Mouse (Mus musculus) liver, embryonic 12.5 days (tissue): Measurements from ENCODE around the gene Zbtb38. TPM values are rescaled to one million over a fixed set of nuclear protein-coding genes. Genes with fewer than 3 reads are reported as not detected.

Source experiments
- ATAC-seq: fragments of 200-750 bp; cut with Nextera tagmentation; 2 replicates; pipeline ENCODE4 v1.8.0; 2017; ENCODE audit warnings: moderate number of reproducible peaks, mild to moderate bottlenecking, moderate library complexity
- H3K27ac ChIP-seq: fragments of 300-500 bp; sonication (generic); 2 replicates; pipeline ENCODE4 v1.5.1; 2016; ENCODE audit warnings: mild to moderate bottlenecking
- H3K27me3 ChIP-seq: fragments of 300-500 bp; sonication (generic); replicated peaks from 2 replicates; pipeline ENCODE4 v1.6.1; 2016; ENCODE audit warnings: mild to moderate bottlenecking, moderate library complexity
- H3K36me3 ChIP-seq: fragments of 300-500 bp; sonication (generic); 2 replicates; pipeline ENCODE4 v1.6.1; 2016; ENCODE audit warnings: mild to moderate bottlenecking, moderate library complexity
- H3K4me1 ChIP-seq: fragments of 300-500 bp; sonication (generic); 2 replicates; pipeline ENCODE4 v1.6.1; 2016
- H3K4me2 ChIP-seq: fragments of 300-500 bp; sonication (generic); 2 replicates; pipeline ENCODE4 v1.6.1; 2016; ENCODE audit warnings: mild to moderate bottlenecking, moderate library complexity
- H3K4me3 ChIP-seq: fragments of 300-500 bp; sonication (generic); 2 replicates; pipeline ENCODE4 v1.5.1; 2016; ENCODE audit warnings: mild to moderate bottlenecking, moderate library complexity
- H3K9ac ChIP-seq: fragments of 300-500 bp; sonication (generic); 2 replicates; pipeline ENCODE4 v1.6.1; 2016; ENCODE audit warnings: mild to moderate bottlenecking, moderate library complexity
- H3K9me3 ChIP-seq: fragments of 300-500 bp; sonication (generic); replicated peaks from 2 replicates; pipeline ENCODE4 v1.6.1; 2016; ENCODE audit warnings: mild to moderate bottlenecking, moderate library complexity
- WGBS: fragments of 180-500 bp; shearing (Covaris S2); methylation state at CpG from one replicate; pipeline ENCODE4 v1.1.7; 2016; ENCODE audit not compliant: insufficient replicate concordance; 5-methylcytosine and 5-hydroxymethylcytosine counted together
- polyA plus RNA-seq: library from polyadenylated mRNA; unstranded; fragments of >200 nt; fragmentation: Nextera tagmentation; extraction: Ambion mirVana; gene quantifications from 2 replicates; pipeline ENCODE4 v1.2.1, GENCODE M21; 2016

The Zbtb38 gene
- polyA plus RNA-seq, 1 experiment from 2014 or later = 7.0 TPM

- H3K4me1 ChIP-seq = peaks cover 25% of the 10 kb centered on the region
- peaks cover 7% of the 10 kb centered on the region for H3K27me3 ChIP-seq
- H3K4me3 ChIP-seq = no peak overlapping the region
- H3K9ac ChIP-seq = no peak overlapping the region
- no peak for ATAC-seq
- WGBS = 80% methylated on average over 6 of the region's 6 CpGs
- no peaks in the 10 kb centered on the region for H3K9me3 ChIP-seq
- H3K27ac ChIP-seq = no peak overlapping the region
- no peak overlapping the region for H3K4me2 ChIP-seq
- no peaks in the 10 kb centered on the region for H3K36me3 ChIP-seq
Observed at GRCm38 (mm10) chr9:96727688-96728087, 24.9 kb downstream of the Zbtb38 start.

DNA sequence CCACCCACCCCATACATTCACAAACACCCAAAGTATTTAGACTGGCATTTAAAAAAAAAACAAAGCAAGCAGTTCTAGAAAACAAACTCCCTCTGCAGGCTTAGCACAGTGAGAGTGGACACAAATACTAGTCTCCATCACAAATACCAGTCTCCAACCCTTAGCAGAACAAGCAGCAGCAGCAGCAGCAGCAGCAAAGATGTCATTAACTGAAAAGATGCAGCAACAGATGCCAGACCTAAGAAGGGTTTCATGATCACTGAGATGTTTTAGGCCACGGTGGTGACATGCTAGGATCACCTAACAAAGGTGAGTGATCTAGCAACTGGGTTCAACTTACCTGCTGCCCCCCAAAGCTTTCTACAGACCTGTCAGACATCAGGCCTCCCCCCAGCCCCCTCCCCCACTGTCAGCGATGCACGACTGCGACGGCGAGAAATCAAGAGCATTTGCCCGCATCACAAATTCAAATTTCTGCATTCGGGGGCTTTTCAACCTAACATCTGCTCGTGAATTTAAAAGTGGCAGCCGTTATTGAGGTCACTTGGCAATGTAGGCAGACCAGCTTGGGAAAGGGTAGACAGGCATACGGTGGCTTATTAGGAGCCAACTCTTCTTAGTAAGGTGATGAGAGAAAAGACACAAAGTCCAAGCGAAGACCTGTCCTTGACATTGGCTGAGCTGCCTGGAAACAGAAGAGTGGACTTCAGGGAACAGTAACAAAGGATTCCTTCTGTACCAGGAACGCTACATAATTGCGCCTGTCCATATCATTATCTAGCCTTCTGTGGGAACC, 26.1 kb downstream of the Zbtb38 start:
- Histone ChIP-seq H3K4me1 (peaks cover 22% of the 10 kb centered on the region), H3K9me3 (no peaks in the 10 kb centered on the region), H3K27ac (no peak overlapping the region), H3K4me3 (no peak overlapping the region), H3K36me3 (no peaks in the 10 kb centered on the region), H3K9ac (no peak overlapping the region), H3K27me3 (no peaks in the 10 kb centered on the region; the same call in 1 of the 2 replicates), H3K4me2 (no peak overlapping the region)
- WGBS = 67% methylated on average over 14 of the region's 14 CpGs
- no peak for ATAC-seq

- H3K36me3 ChIP-seq = no peaks in the 10 kb centered on the region
- H3K4me2 ChIP-seq = no peak overlapping the region
- no peak overlapping the region for H3K27ac ChIP-seq
- H3K27me3 ChIP-seq = no peaks in the 10 kb centered on the region
- no peak overlapping the region for H3K9ac ChIP-seq
- no peaks in the 10 kb centered on the region for H3K9me3 ChIP-seq
- WGBS = 55% methylated on average over 9 of the region's 9 CpGs
- no peak for ATAC-seq
- H3K4me3 ChIP-seq = no peak overlapping the region
- peaks cover 24% of the 10 kb centered on the region for H3K4me1 ChIP-seq
Observed at GRCm38 (mm10) chr9:96725582-96726320, 26.9 kb downstream of the Zbtb38 start.

DNA sequence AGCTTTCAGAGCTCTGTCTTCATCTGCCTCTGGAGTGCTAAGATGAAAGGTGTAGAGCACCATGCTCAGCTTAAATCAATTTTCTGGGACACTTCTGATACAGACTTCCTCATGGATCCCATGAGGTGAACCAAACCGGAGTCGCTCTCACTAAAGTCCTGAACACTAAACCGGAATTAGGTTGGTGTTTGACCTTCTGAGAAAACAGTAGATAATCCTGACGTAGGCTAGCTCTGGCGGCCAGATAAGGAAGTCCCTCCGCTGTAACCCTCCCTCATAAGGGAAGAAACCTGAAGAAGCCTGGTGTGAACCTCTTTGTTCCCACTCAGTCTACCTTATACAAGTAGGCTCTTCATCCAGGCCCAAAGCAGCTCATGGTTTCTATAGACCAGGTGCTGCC, 29.0 kb downstream of the Zbtb38 start:
- H3K4me1 ChIP-seq = peaks cover 40% of the 10 kb centered on the region
- peak overlapping the region; percentile 52; the same call in 1 of the 2 replicates for H3K27ac ChIP-seq
- H3K36me3 ChIP-seq = no peaks in the 10 kb centered on the region
- H3K9me3 ChIP-seq = no peaks in the 10 kb centered on the region
- peak overlapping the region; percentile 47 for H3K4me2 ChIP-seq
- ATAC-seq = peak; percentile 71
- H3K9ac ChIP-seq = no peak overlapping the region
- 20% methylated on average over 6 of the region's 6 CpGs for WGBS
- H3K27me3 ChIP-seq = no peaks in the 10 kb centered on the region
- H3K4me3 ChIP-seq = no peak overlapping the region; the same call in 1 of the 2 replicates

DNA sequence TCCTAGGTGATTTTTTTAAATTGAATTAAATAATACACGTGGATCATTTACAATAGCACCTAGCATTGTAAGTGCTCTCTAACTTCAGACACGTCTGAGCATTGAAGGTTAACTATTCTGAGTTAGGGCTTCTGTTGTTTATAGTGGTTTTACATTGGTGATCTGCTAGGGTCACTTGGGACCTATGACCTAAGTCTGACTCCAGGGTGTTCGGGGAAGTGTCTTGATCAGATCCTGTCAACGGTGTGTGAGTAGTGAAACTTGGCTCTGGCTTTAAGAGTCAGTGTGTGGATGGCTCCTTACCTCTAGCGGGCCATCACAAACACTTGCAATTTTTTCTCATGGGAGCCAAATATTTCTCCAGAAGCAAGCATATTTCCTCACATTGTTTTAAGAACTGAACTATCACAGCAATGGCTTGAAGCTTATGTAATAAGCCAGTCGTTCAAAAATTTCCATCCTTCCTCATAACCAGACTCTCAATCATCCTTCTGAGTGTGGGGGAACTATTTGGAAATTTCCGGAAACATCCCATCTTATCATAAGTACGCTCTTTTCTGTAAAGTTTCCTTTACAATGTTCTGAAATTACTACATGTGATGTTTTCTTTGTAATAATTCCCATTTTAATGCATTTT, 31.4 kb downstream of the Zbtb38 start:
- Histone ChIP-seq H3K4me2 (no peak overlapping the region; the same call in 1 of the 2 replicates), H3K36me3 (peaks cover 8% of the 10 kb centered on the region; the same call in 1 of the 2 replicates), H3K9me3 (no peaks in the 10 kb centered on the region), H3K9ac (no peak overlapping the region), H3K27me3 (no peaks in the 10 kb centered on the region), H3K27ac (no peak overlapping the region), H3K4me1 (peaks cover 44% of the 10 kb centered on the region), H3K4me3 (no peak overlapping the region)
- ATAC-seq = no peak
- WGBS = 71% methylated on average over 8 of the region's 8 CpGs

GRCm38 (mm10) chr9:96720510-96721162, 32.0 kb downstream of the Zbtb38 start:
- no peaks in the 10 kb centered on the region for H3K27me3 ChIP-seq
- no peak for ATAC-seq
- H3K9ac ChIP-seq = peak overlapping the region; percentile 13
- peak overlapping the region; percentile 83 for H3K4me3 ChIP-seq
- WGBS = 66% methylated on average over 11 of the region's 11 CpGs
- H3K9me3 ChIP-seq = no peaks in the 10 kb centered on the region
- H3K4me2 ChIP-seq = peak overlapping the region; percentile 79
- peaks cover 8% of the 10 kb centered on the region; the same call in 1 of the 2 replicates for H3K36me3 ChIP-seq
- H3K4me1 ChIP-seq = peaks cover 45% of the 10 kb centered on the region
- H3K27ac ChIP-seq = peak overlapping the region; percentile 83; the same call in 1 of the 2 replicates

DNA sequence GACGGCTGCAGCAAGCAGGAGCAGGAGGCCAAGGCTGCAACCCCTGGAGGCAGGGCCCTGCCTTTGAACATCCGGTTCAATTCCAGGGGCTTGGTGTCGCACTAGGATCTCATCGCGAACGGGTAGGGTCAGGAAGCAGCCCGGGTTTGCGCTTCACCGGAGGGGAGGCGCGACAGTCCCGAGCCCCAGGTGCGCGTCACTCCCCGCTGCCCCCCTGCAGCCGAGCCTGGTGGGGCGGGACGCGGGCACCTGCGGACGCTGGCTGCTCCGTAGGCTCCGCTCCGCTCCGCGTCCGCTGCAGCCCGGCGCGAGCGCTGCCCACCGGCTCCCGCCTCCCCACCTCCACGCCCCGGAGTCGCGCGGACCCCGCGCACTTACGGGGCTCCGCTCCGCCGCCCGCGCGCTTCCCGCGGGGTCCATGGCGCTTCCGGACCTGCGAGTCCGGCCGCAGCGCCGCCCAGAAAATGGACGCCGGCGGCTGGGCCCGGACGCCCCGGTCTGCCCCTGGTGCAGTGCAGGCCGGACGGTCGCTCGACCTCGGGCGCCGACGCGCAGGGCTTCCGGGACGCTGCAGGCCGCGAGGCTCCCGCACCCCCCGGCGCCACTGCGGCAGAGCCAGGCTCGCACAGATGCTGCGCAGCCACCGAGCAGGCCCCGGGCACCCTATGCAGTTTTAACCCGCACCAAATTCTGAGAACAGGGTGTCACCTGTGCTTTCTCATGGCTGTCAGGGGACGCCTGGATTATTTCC, 33.0 kb downstream of the Zbtb38 start:
- H3K9ac ChIP-seq = peak overlapping the region; percentile 90
- WGBS = 2% methylated on average over 83 of the region's 85 CpGs
- H3K4me1 ChIP-seq = peaks cover 46% of the 10 kb centered on the region
- H3K4me3 ChIP-seq = peak overlapping the region; percentile 83
- H3K27me3 ChIP-seq = no peaks in the 10 kb centered on the region
- ATAC-seq = peak; percentile 79
- no peaks in the 10 kb centered on the region for H3K9me3 ChIP-seq
- peaks cover 8% of the 10 kb centered on the region; the same call in 1 of the 2 replicates for H3K36me3 ChIP-seq
- H3K27ac ChIP-seq = peak overlapping the region; percentile 83
- peak overlapping the region; percentile 79 for H3K4me2 ChIP-seq

DNA sequence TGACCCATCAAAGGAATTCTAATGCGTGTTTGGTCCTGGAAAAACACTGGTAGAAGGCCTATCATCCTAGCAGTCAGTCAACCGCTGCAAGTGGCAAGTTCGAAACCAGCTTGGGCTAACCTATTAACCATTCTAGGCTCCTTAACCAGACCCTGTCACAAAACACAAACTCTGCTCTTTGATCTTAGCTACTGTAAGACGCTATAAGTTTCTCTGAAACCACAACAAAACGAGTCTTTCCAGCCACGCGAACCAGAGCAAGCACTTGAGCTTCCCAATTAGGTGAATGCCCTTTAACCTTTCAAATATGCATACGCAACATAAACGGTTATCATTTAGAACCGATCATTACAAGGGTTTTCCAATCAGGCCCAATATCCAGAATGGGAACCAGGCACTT, 33.7 kb downstream of the Zbtb38 start:
- 0 out of 2 replicates have a peak, but pooled peaks have one; percentile 0 for ATAC-seq
- Histone ChIP-seq H3K4me3 (peak overlapping the region; percentile 83), H3K4me1 (peaks cover 46% of the 10 kb centered on the region), H3K4me2 (peak overlapping the region; percentile 79), H3K9ac (peak overlapping the region; percentile 90), H3K36me3 (peaks cover 8% of the 10 kb centered on the region; the same call in 1 of the 2 replicates), H3K27me3 (no peaks in the 10 kb centered on the region), H3K9me3 (no peaks in the 10 kb centered on the region), H3K27ac (peak overlapping the region; percentile 83)
- whole genome bisulfite sequencing = 44% methylated on average over 10 of the region's 10 CpGs

DNA sequence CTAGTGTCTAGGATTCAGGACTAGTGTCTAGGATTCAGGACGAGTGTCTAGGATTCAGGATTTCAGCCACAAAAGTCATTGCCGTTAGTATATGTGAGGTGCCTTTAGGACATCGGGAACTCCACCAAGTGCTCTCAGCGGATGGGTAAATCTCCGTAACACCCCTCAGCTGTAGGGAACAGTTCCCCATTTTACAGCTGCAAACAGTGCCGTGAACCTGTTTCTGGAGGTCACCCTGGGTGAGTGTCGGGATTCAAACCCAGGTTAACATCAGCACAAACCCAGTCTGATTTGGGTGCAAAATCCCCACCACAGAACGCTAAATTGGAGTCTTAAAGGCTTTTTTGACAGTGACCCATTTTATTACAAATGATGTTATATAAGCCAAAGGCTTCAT, 34.2 kb downstream of the Zbtb38 start:
- no peak overlapping the region for H3K27ac ChIP-seq
- 87% methylated on average over 8 of the region's 8 CpGs for WGBS
- H3K27me3 ChIP-seq = no peaks in the 10 kb centered on the region
- no peak overlapping the region for H3K9ac ChIP-seq
- H3K4me1 ChIP-seq = peaks cover 43% of the 10 kb centered on the region
- peak overlapping the region; percentile 79 for H3K4me2 ChIP-seq
- no peak overlapping the region for H3K4me3 ChIP-seq
- peaks cover 8% of the 10 kb centered on the region; the same call in 1 of the 2 replicates for H3K36me3 ChIP-seq
- no peak for ATAC-seq
- no peaks in the 10 kb centered on the region for H3K9me3 ChIP-seq

DNA sequence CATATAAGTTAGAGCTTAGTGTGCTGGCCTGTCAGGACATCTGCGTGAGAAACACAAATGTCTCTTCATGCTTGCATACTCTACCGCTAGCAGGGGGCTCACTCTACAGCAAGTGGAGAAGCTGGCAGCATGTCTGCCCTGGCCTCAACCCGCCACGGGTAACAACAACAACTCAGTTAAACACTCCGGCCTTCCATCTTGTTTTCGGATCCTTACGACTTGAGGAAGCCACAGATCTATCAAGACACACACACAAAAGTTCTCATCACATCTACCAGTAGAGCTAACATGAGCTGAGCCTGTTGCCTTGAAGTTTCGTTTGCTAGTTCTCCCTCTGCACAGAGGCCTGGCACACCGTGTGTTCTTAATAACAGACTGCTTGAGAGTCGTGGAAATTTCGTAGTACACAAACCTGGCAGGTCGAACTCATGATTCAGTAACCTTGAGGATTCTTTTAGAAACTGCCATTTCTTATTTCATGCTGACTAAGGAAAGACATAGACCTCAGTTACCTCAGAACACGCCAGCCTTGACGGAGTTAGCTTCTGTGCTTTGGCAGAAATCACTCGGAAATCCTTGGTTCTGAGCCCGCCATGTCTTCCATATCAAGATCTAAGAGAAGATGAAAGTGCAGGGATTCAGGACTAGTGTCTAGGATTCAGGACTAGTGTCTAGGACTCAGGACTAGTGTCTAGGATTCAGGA, 34.8 kb downstream of the Zbtb38 start:
- Histone ChIP-seq H3K27me3 (no peaks in the 10 kb centered on the region), H3K36me3 (peaks cover 8% of the 10 kb centered on the region; the same call in 1 of the 2 replicates), H3K9ac (no peak overlapping the region), H3K27ac (peak overlapping the region; percentile 36; the same call in 1 of the 2 replicates), H3K4me3 (no peak overlapping the region), H3K9me3 (no peaks in the 10 kb centered on the region), H3K4me1 (peaks cover 42% of the 10 kb centered on the region), H3K4me2 (no peak overlapping the region)
- no peak for ATAC-seq
- WGBS = 83% methylated on average over 16 of the region's 16 CpGs
